Mouse (Mus musculus): ENCODE data around the gene Calhm6. TPM values are rescaled to one million over a fixed set of nuclear protein-coding genes. Genes with fewer than 3 reads are reported as not detected.

The Calhm6 gene
- polyA plus RNA-seq, 1 experiment from 2014 or later, result 2.3 TPM

GRCm38 (mm10) chr10:34118421-34118820 is 9.4 kb downstream of the Calhm6 start:
- ATAC-seq (ENCODE audit: insufficient number of reproducible peaks, insufficient read depth, low FRiP score, low read depth), result no peak
- H3K9me3 ChIP-seq (ENCODE audit: control insufficient read depth, low read depth, low read length), result no peaks in the 10 kb centered on the region
- no peak overlapping the region for H3K4me2 ChIP-seq (replicated peaks; ENCODE audit: low read depth, low read length)
- 89% methylated on average over 2 of the region's 2 CpGs for WGBS
- H3K27me3 ChIP-seq (ENCODE audit: control insufficient read depth, insufficient read depth, low read length), result no peaks in the 10 kb centered on the region
- no peak overlapping the region for H3K4me3 ChIP-seq (ENCODE audit: low read depth, low read length)
- H3K9ac ChIP-seq (replicated peaks; ENCODE audit: low read depth, low read length), result no peak overlapping the region
- H3K36me3 ChIP-seq (ENCODE audit: control insufficient read depth, insufficient read depth, low read length), result no peaks in the 10 kb centered on the region
- H3K4me1 ChIP-seq (ENCODE audit: control insufficient read depth, insufficient read depth, low read length), result no peaks in the 10 kb centered on the region
- H3K27ac ChIP-seq (ENCODE audit: low read length), result no peak overlapping the region

GRCm38 (mm10) chr10:34117770-34118169 is 10.0 kb downstream of the Calhm6 start:
- ATAC-seq (ENCODE audit: insufficient number of reproducible peaks, insufficient read depth, low FRiP score, low read depth), result no peak
- Histone ChIP-seq H3K4me3 (ENCODE audit: low read depth, low read length) (no peak overlapping the region), H3K4me1 (ENCODE audit: control insufficient read depth, insufficient read depth, low read length) (no peaks in the 10 kb centered on the region), H3K9me3 (ENCODE audit: control insufficient read depth, low read depth, low read length) (no peaks in the 10 kb centered on the region), H3K9ac (replicated peaks; ENCODE audit: low read depth, low read length) (no peak overlapping the region), H3K27me3 (ENCODE audit: control insufficient read depth, insufficient read depth, low read length) (no peaks in the 10 kb centered on the region), H3K36me3 (ENCODE audit: control insufficient read depth, insufficient read depth, low read length) (no peaks in the 10 kb centered on the region), H3K27ac (ENCODE audit: low read length) (no peak overlapping the region), H3K4me2 (replicated peaks; ENCODE audit: low read depth, low read length) (no peak overlapping the region)

DNA sequence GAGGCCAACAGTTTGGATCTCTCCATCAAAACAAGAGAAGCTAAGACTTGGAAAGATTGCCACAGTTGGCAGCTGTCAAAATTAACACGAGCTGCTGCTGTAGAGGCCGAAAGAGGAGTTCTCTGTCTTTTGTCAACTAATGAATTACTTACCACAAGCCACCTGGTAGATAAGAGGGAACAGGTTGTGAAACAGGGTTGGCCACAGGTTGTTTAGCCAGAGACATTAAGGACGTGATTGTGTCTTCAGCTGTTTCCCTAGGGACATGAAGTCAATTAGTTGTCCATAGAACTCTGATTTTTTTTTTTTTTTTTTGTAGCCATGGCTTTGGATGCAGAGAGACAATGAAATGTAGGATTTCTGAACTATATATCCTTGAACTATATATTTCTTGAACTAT is 10.7 kb downstream of the Calhm6 start:
- H3K27me3 ChIP-seq (ENCODE audit: control insufficient read depth, insufficient read depth, low read length), result no peaks in the 10 kb centered on the region
- H3K4me3 ChIP-seq (ENCODE audit: low read depth, low read length), result no peak overlapping the region
- H3K9ac ChIP-seq (replicated peaks; ENCODE audit: low read depth, low read length), result no peak overlapping the region
- H3K27ac ChIP-seq (ENCODE audit: low read length), result no peak overlapping the region
- H3K36me3 ChIP-seq (ENCODE audit: control insufficient read depth, insufficient read depth, low read length), result no peaks in the 10 kb centered on the region
- ATAC-seq (ENCODE audit: insufficient number of reproducible peaks, insufficient read depth, low FRiP score, low read depth), result no peak
- H3K4me1 ChIP-seq (ENCODE audit: control insufficient read depth, insufficient read depth, low read length), result no peaks in the 10 kb centered on the region
- no peak overlapping the region for H3K4me2 ChIP-seq (replicated peaks; ENCODE audit: low read depth, low read length)
- H3K9me3 ChIP-seq (ENCODE audit: control insufficient read depth, low read depth, low read length), result no peaks in the 10 kb centered on the region
- WGBS, result 35% methylated on average over 3 of the region's 3 CpGs

DNA sequence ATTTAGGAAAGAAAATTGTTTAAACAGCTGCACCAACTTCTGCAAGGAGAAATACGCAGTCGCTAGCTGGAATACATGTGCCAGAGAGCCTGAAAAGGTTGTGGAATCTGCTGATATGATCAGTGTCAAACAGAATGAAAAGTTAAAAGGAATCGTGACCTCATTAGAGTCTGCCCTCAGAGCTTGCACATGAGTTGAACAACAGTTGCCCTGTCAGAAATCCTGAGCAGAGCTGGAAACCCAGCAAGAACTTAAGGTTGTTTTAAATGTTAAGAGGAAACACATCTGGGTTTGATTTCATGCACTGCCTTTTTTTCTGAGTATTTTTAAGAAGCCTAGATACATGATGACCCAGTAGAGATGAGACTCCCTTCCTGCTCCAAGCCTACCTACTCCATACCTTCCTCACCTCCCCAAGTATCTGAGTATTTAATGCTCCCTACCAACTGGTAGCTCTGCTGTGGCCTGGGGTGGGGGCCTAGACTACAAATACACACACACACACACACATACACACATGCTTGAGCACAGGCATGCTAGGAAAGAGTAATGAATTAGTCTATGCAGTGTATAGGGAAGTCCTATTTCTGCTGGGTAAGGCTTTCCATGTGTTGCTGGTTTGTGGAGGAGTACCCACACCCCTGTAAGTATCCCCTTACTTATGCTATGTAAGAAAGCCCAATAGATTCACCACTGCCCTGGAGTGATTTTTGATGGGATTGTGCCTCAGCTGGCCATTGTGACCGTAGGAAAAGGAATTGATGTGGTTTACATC is 15.6 kb downstream of the Calhm6 start:
- no peak overlapping the region for H3K4me3 ChIP-seq (ENCODE audit: low read depth, low read length)
- WGBS, result 48% methylated on average over 4 of the region's 4 CpGs
- H3K27me3 ChIP-seq (ENCODE audit: control insufficient read depth, insufficient read depth, low read length), result no peaks in the 10 kb centered on the region
- H3K4me2 ChIP-seq (replicated peaks; ENCODE audit: low read depth, low read length), result no peak overlapping the region
- no peaks in the 10 kb centered on the region for H3K36me3 ChIP-seq (ENCODE audit: control insufficient read depth, insufficient read depth, low read length)
- ATAC-seq (ENCODE audit: insufficient number of reproducible peaks, insufficient read depth, low FRiP score, low read depth), result no peak
- H3K9ac ChIP-seq (replicated peaks; ENCODE audit: low read depth, low read length), result no peak overlapping the region
- no peaks in the 10 kb centered on the region for H3K9me3 ChIP-seq (ENCODE audit: control insufficient read depth, low read depth, low read length)
- no peaks in the 10 kb centered on the region for H3K4me1 ChIP-seq (ENCODE audit: control insufficient read depth, insufficient read depth, low read length)
- H3K27ac ChIP-seq (ENCODE audit: low read length), result no peak overlapping the region; the same call in 1 of the 2 replicates

DNA sequence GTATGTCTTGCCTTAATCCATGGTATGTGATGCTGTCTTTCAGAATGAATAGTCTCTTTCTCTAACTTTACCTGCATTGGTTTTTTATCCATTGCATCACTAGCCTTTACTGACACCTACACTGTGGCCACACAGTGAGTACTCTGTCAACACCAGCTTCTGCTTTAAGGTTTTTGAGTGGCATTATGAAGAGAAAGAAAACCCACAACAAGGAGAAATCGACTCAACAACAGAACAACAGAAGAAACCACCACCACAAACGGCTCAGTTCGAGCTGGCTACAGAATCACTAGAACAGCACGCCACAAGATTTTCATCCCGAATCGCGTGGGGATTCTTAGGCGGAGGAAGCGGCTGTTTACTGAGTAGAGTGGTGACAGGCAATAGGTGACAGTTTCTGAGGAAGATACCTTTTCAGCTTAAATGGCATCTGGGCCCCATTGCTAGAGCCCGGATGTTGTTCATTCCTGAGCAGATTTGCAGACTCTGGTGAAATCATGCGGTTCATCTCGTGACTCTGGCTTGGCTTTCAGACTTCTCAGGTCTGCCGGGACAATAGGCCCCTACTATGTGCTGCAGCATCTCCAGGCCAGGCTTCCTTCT is 16.8 kb downstream of the Calhm6 start:
- H3K4me2 ChIP-seq (replicated peaks; ENCODE audit: low read depth, low read length), result no peak overlapping the region

GRCm38 (mm10) chr10:34096418-34096883 is 31.3 kb downstream of the Calhm6 start, which contains the start of gene Calhm5:
Calhm5 (minus strand) TSS chr10:34096519.
- Histone ChIP-seq H3K27me3 (ENCODE audit: control insufficient read depth, insufficient read depth, low read length) (no peaks in the 10 kb centered on the region), H3K27ac (ENCODE audit: low read length) (no peak within 1 kb of the TSS), H3K9ac (replicated peaks; ENCODE audit: low read depth, low read length) (no peak within 1 kb of the TSS; the same call in 1 of the 2 replicates), H3K4me1 (ENCODE audit: control insufficient read depth, insufficient read depth, low read length) (no peaks in the 10 kb centered on the region), H3K36me3 (ENCODE audit: control insufficient read depth, insufficient read depth, low read length) (no peaks in the 10 kb centered on the region), H3K4me3 (ENCODE audit: low read depth, low read length) (peak within 1 kb of the TSS; percentile 14), H3K4me2 (replicated peaks; ENCODE audit: low read depth, low read length) (peak within 1 kb of the TSS; percentile 35), H3K9me3 (ENCODE audit: control insufficient read depth, low read depth, low read length) (no peaks in the 10 kb centered on the region)
- ATAC-seq (ENCODE audit: insufficient number of reproducible peaks, insufficient read depth, low FRiP score, low read depth), result peak; percentile 83
- WGBS, result 16% methylated on average over 9 of the region's 9 CpGs

More for the DNA sequence above, 16.8 kb downstream of the Calhm6 start:
- Histone ChIP-seq H3K9ac (replicated peaks; ENCODE audit: low read depth, low read length) (no peak overlapping the region), H3K4me3 (ENCODE audit: low read depth, low read length) (no peak overlapping the region), H3K36me3 (ENCODE audit: control insufficient read depth, insufficient read depth, low read length) (no peaks in the 10 kb centered on the region), H3K27ac (ENCODE audit: low read length) (no peak overlapping the region), H3K4me1 (ENCODE audit: control insufficient read depth, insufficient read depth, low read length) (no peaks in the 10 kb centered on the region), H3K27me3 (ENCODE audit: control insufficient read depth, insufficient read depth, low read length) (no peaks in the 10 kb centered on the region), H3K9me3 (ENCODE audit: control insufficient read depth, low read depth, low read length) (no peaks in the 10 kb centered on the region)
- ATAC-seq (ENCODE audit: insufficient number of reproducible peaks, insufficient read depth, low FRiP score, low read depth), result no peak
- WGBS, result 82% methylated on average over 13 of the region's 13 CpGs

- H3K4me3 ChIP-seq (ENCODE audit: low read depth, low read length), result peak overlapping the region; percentile 14
- no peaks in the 10 kb centered on the region for H3K27me3 ChIP-seq (ENCODE audit: control insufficient read depth, insufficient read depth, low read length)
- H3K4me1 ChIP-seq (ENCODE audit: control insufficient read depth, insufficient read depth, low read length), result no peaks in the 10 kb centered on the region
- H3K36me3 ChIP-seq (ENCODE audit: control insufficient read depth, insufficient read depth, low read length), result no peaks in the 10 kb centered on the region
- peak overlapping the region; percentile 35 for H3K4me2 ChIP-seq (replicated peaks; ENCODE audit: low read depth, low read length)
- ATAC-seq (ENCODE audit: insufficient number of reproducible peaks, insufficient read depth, low FRiP score, low read depth), result no peak
- WGBS, result 58% methylated on average over 12 of the region's 12 CpGs
- H3K9ac ChIP-seq (replicated peaks; ENCODE audit: low read depth, low read length), result no peak overlapping the region; the same call in 1 of the 2 replicates
- no peak overlapping the region for H3K27ac ChIP-seq (ENCODE audit: low read length)
- H3K9me3 ChIP-seq (ENCODE audit: control insufficient read depth, low read depth, low read length), result no peaks in the 10 kb centered on the region
Observed at GRCm38 (mm10) chr10:34095964-34096363, 31.8 kb downstream of the Calhm6 start.

DNA sequence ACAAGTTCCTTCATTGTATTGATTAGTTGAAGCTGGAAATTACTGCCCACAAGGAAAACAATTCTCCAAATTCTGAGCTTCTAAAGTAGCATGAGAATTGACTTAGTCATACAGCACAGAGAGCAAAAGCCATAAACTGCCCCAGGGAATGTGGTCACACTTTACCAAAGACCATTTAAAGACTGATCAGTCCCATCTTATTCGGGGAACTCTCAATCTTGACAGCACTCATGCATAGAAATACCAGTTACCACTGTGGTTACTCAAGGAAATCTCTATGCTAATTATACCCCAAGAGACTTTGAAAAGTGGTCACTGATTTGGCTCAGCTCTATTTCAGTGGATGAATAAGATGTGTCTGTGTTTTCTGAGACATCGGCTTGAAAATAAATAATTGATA is 32.6 kb downstream of the Calhm6 start:
- 82% methylated on average over 2 of the region's 2 CpGs for WGBS
- Histone ChIP-seq H3K4me3 (ENCODE audit: low read depth, low read length) (no peak overlapping the region), H3K9me3 (ENCODE audit: control insufficient read depth, low read depth, low read length) (no peaks in the 10 kb centered on the region), H3K4me1 (ENCODE audit: control insufficient read depth, insufficient read depth, low read length) (no peaks in the 10 kb centered on the region), H3K27ac (ENCODE audit: low read length) (no peak overlapping the region), H3K27me3 (ENCODE audit: control insufficient read depth, insufficient read depth, low read length) (no peaks in the 10 kb centered on the region), H3K9ac (replicated peaks; ENCODE audit: low read depth, low read length) (no peak overlapping the region), H3K36me3 (ENCODE audit: control insufficient read depth, insufficient read depth, low read length) (no peaks in the 10 kb centered on the region), H3K4me2 (replicated peaks; ENCODE audit: low read depth, low read length) (no peak overlapping the region)
- ATAC-seq (ENCODE audit: insufficient number of reproducible peaks, insufficient read depth, low FRiP score, low read depth), result no peak
